26 mouse cellular contexts compared by ENCODE assay signal in the genomic region with DNA sequence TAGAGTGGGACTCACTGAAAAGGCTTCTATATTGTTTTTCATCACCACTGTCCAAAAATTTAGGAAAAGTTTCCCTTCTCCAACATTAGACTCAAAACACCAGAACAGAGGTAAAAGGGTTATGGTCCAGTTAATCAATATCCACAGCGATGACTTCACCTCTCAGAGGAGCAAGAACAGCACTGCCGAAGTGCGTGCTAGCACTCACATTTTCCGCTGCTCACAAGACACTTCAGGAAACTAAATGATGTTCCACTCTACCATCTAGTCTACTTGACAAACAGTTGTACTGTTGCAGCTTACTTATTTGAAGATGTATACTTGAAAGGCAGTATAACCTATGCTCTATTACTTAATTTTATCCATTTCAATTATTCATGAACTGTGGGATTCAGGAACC.
"Had no signal": no experiment of that assay in that cellular context is flagged by ENCODE, and none has a peak within 500 bp of the region (broad histone marks: within the 10 kb centered on the region; RNA-seq: fewer than 3 reads in every experiment).

No protein-coding gene starts in this region.

- H3K27ac ChIP-seq: embryonic facial prominence, embryonic 10.5 days; embryonic facial prominence, embryonic 12.5 days; embryonic facial prominence, embryonic 13.5 days; embryonic facial prominence, embryonic 15.5 days; forebrain, embryonic 10.5 days; forebrain, embryonic 12.5 days; forebrain, embryonic 13.5 days; forebrain, embryonic 15.5 days; gastrocnemius, adult 2 months; heart, adult 2 months had no signal

- ATAC-seq: forebrain, embryonic 13.5 days; forebrain, embryonic 14.5 days; forebrain, embryonic 15.5 days; forebrain, embryonic 16.5 days; forebrain, postnatal 0 days had no signal

- DNase-seq: cerebellum, adult 9-11 months; cerebellum, postnatal 10 days; cerebellum, postnatal 14 days; cerebellum, postnatal 25 days; cerebellum, postnatal 36 days; embryo, embryonic 11 days; forebrain, postnatal 0 days; gastrocnemius, adult 2 months; gastrocnemius, postnatal 10 days; gastrocnemius, postnatal 14 days; gastrocnemius, postnatal 25 days; gastrocnemius, postnatal 36 days; heart, adult 11 months; heart, adult 18-20 months; heart, adult 2 months had no signal

- H3K4me2 ChIP-seq: embryonic facial prominence, embryonic 12.5 days; embryonic facial prominence, embryonic 13.5 days; embryonic facial prominence, embryonic 15.5 days; forebrain, embryonic 12.5 days; forebrain, embryonic 13.5 days; forebrain, embryonic 15.5 days had no signal

- H3K9me3 ChIP-seq: embryonic facial prominence, embryonic 10.5 days; embryonic facial prominence, embryonic 12.5 days; embryonic facial prominence, embryonic 13.5 days; embryonic facial prominence, embryonic 15.5 days; forebrain, embryonic 10.5 days; forebrain, embryonic 12.5 days; forebrain, embryonic 13.5 days; forebrain, embryonic 15.5 days had no signal

- H3K36me3 ChIP-seq: embryonic facial prominence, embryonic 12.5 days; embryonic facial prominence, embryonic 13.5 days; embryonic facial prominence, embryonic 15.5 days; forebrain, embryonic 15.5 days had no signal

- H3K4me1 ChIP-seq: embryonic facial prominence, embryonic 10.5 days; embryonic facial prominence, embryonic 12.5 days; embryonic facial prominence, embryonic 13.5 days; embryonic facial prominence, embryonic 15.5 days; forebrain, embryonic 10.5 days; forebrain, embryonic 12.5 days; forebrain, embryonic 13.5 days; forebrain, embryonic 15.5 days had no signal

- H3K27me3 ChIP-seq: embryonic facial prominence, embryonic 12.5 days; embryonic facial prominence, embryonic 13.5 days; embryonic facial prominence, embryonic 15.5 days; forebrain, embryonic 12.5 days; forebrain, embryonic 13.5 days; forebrain, embryonic 15.5 days had no signal

- H3K4me3 ChIP-seq: embryonic facial prominence, embryonic 10.5 days; embryonic facial prominence, embryonic 12.5 days; embryonic facial prominence, embryonic 13.5 days; embryonic facial prominence, embryonic 15.5 days; erythroblast, embryonic 14.5 days; forebrain, embryonic 10.5 days; forebrain, embryonic 12.5 days; forebrain, embryonic 13.5 days; forebrain, embryonic 15.5 days; gastrocnemius, adult 2 months; heart, adult 2 months had no signal

- H3K9ac ChIP-seq: embryonic facial prominence, embryonic 12.5 days; embryonic facial prominence, embryonic 13.5 days; embryonic facial prominence, embryonic 15.5 days; forebrain, embryonic 12.5 days; forebrain, embryonic 13.5 days; forebrain, embryonic 15.5 days; forebrain, postnatal 0 days had no signal
